Mouse (Mus musculus) mesoderm, embryonic 11.5 days (tissue): ENCODE data around the gene Atp6v1g3.

Experiments
- DNase-seq: peaks from one replicate; pipeline ENCODE4 v3.0.0-alpha.2; 2012; ENCODE audit warnings: low read depth, low spot score

Gene Atp6v1g3

GRCm38 (mm10) chr1:138273438-138273837, at the start of gene Atp6v1g3:
Atp6v1g3 (plus strand) TSS chr1:138273738.
- no peak for DNase-seq

GRCm38 (mm10) chr1:138233051-138233450, 40.5 kb upstream of the Atp6v1g3 start:
- no peak for DNase-seq

- no peak for DNase-seq
Measured at GRCm38 (mm10) chr1:138237252-138237651, 36.3 kb upstream of the Atp6v1g3 start.

GRCm38 (mm10) chr1:138243947-138244346, 29.6 kb upstream of the Atp6v1g3 start:
- no peak for DNase-seq

GRCm38 (mm10) chr1:138244485-138244884, 29.1 kb upstream of the Atp6v1g3 start:
- no peak for DNase-seq

GRCm38 (mm10) chr1:138245103-138245502, 28.4 kb upstream of the Atp6v1g3 start:
- no peak for DNase-seq

- DNase-seq, result no peak
Measured at GRCm38 (mm10) chr1:138245533-138245932, 28.0 kb upstream of the Atp6v1g3 start.

GRCm38 (mm10) chr1:138246438-138247164, 26.9 kb upstream of the Atp6v1g3 start:
- DNase-seq, result no peak

- no peak for DNase-seq
Measured at GRCm38 (mm10) chr1:138247699-138248483, 25.6 kb upstream of the Atp6v1g3 start.

GRCm38 (mm10) chr1:138248770-138249169, 24.8 kb upstream of the Atp6v1g3 start:
- no peak for DNase-seq

- no peak for DNase-seq
Measured at GRCm38 (mm10) chr1:138250951-138251350, 22.6 kb upstream of the Atp6v1g3 start.

GRCm38 (mm10) chr1:138256172-138256789, 17.3 kb upstream of the Atp6v1g3 start:
- DNase-seq, result no peak

- DNase-seq, result no peak
Measured at GRCm38 (mm10) chr1:138258758-138259157, 14.8 kb upstream of the Atp6v1g3 start.

- DNase-seq, result no peak
Measured at GRCm38 (mm10) chr1:138261520-138261919, 12.0 kb upstream of the Atp6v1g3 start.

- DNase-seq, result no peak
Measured at GRCm38 (mm10) chr1:138262408-138262807, 11.1 kb upstream of the Atp6v1g3 start.

- DNase-seq, result no peak
Measured at GRCm38 (mm10) chr1:138267465-138268055, 6.0 kb upstream of the Atp6v1g3 start.

- DNase-seq, result no peak
Measured at GRCm38 (mm10) chr1:138274930-138275329, 1.4 kb downstream of the Atp6v1g3 start.

GRCm38 (mm10) chr1:138275859-138276258, 2.3 kb downstream of the Atp6v1g3 start:
- no peak for DNase-seq

- DNase-seq, result no peak
Measured at GRCm38 (mm10) chr1:138281139-138281538, 7.6 kb downstream of the Atp6v1g3 start.

GRCm38 (mm10) chr1:138282413-138283141, 9.0 kb downstream of the Atp6v1g3 start:
- DNase-seq, result no peak

GRCm38 (mm10) chr1:138287665-138288064, 14.1 kb downstream of the Atp6v1g3 start:
- DNase-seq, result no peak
